Mouse (Mus musculus) neural tube, embryonic 15.5 days (tissue): ENCODE measurements around the gene Nol8. TPM values are rescaled to one million over a fixed set of nuclear protein-coding genes. Genes with fewer than 3 reads are reported as not detected.
A peak's percentile ranks its signal among the peaks of the same experiment; 100 is the strongest.

ENCODE experiments used
- ATAC-seq: fragments of 200-750 bp; cut with Nextera tagmentation; 2 replicates; pipeline ENCODE4 v1.8.0; 2017; ENCODE audit warnings: mild to moderate bottlenecking, moderate TSS enrichment, moderate library complexity; ENCODE audit not compliant: low FRiP score
- H3K27ac ChIP-seq: fragments of 300-500 bp; sonication (generic); replicated peaks from 2 replicates; pipeline ENCODE4 v1.5.1; 2015; ENCODE audit warnings: mild to moderate bottlenecking, inconsistent platforms
- H3K27me3 ChIP-seq: fragments of 300-500 bp; sonication (generic); replicated peaks from 2 replicates; pipeline ENCODE4 v1.6.1; 2015; ENCODE audit warnings: inconsistent platforms
- H3K36me3 ChIP-seq: fragments of 300-500 bp; sonication (generic); 2 replicates; pipeline ENCODE4 v1.6.1; 2015; ENCODE audit warnings: inconsistent platforms
- H3K4me1 ChIP-seq: fragments of 300-500 bp; sonication (generic); 2 replicates; pipeline ENCODE4 v1.6.1; 2015; ENCODE audit warnings: inconsistent platforms
- H3K4me2 ChIP-seq: fragments of 300-500 bp; sonication (generic); 2 replicates; pipeline ENCODE4 v1.6.1; 2015; ENCODE audit warnings: inconsistent platforms, mild to moderate bottlenecking, moderate library complexity
- H3K4me3 ChIP-seq: fragments of 300-500 bp; sonication (generic); replicated peaks from 2 replicates; pipeline ENCODE4 v1.5.1; 2015; ENCODE audit warnings: mild to moderate bottlenecking, inconsistent platforms
- H3K9ac ChIP-seq: fragments of 300-500 bp; sonication (generic); replicated peaks from 2 replicates; pipeline ENCODE4 v1.6.1; 2015; ENCODE audit warnings: mild to moderate bottlenecking, inconsistent platforms
- H3K9me3 ChIP-seq: fragments of 300-500 bp; sonication (generic); replicated peaks from 2 replicates; pipeline ENCODE4 v1.6.1; 2016; ENCODE audit warnings: inconsistent platforms
- WGBS: fragments of 180-500 bp; shearing (Covaris S2); methylation state at CpG from one replicate; pipeline ENCODE4 v1.1.7; 2015; ENCODE audit warnings: mixed read lengths; 5-methylcytosine and 5-hydroxymethylcytosine counted together
- polyA plus RNA-seq: library from polyadenylated mRNA; unstranded; fragments of >200 nt; fragmentation: Nextera tagmentation; extraction: Ambion mirVana; gene quantifications from 2 replicates; pipeline ENCODE4 v1.2.1, GENCODE M21; 2015

Nol8 gene
- 15.6 and 16.7 TPM in 2 replicates for polyA plus RNA-seq

DNA sequence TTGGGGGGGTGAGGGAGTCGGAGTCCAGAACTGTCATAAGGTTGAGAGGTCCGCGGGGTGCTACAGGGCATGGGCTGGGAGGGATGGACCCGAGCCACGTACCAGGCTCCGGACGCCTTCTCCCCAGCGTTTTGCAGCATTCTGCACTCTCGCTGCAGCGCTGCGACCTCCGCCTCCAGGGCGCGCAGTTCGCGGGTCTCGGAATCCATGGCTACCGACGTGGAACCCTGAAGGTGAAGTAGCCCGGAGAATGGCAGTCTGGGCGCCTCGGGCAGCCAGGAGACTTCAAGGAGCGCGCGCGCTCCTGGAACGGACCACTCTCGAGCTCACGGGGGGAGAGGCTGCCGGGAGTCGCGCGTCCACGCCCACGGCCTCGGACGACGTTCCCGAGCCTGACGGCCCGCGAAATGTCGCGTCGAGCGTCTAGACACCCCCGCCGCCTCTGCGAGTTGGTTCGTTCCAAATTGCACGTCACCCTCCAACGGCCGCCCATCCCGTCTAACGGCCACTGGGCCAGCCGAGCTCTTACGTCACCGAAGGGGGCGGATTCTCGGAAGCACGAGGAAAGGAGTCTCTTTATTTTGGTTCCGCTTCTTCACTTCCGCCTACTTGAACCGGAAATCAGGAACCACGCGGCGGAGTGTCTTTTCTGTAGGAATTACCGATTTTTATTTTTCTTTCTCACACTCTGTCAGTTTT is at the start of gene Nol8, which contains the start of gene Cenpp:
Gene Nol8 (plus strand): TSS at position 598 of the 699 bp plus-strand sequence.
Gene Cenpp (minus strand): TSS at position 305 of the 699 bp plus-strand sequence.
- H3K36me3 ChIP-seq = peaks cover 4% of the 10 kb centered on the region; the same call in 1 of the 2 replicates
- peak within 1 kb of the TSS; percentile 70 for H3K4me3 ChIP-seq
- no peaks in the 10 kb centered on the region for H3K9me3 ChIP-seq
- no peaks in the 10 kb centered on the region for H3K27me3 ChIP-seq
- H3K4me1 ChIP-seq = peaks cover 20% of the 10 kb centered on the region
- H3K27ac ChIP-seq = peak within 1 kb of the TSS; percentile 51
- peak; percentile 100 for ATAC-seq
- H3K9ac ChIP-seq = peak within 1 kb of the TSS; percentile 55
- H3K4me2 ChIP-seq = peak within 1 kb of the TSS; percentile 98
- under 1% methylated on average over 68 of the region's 68 CpGs for WGBS

DNA sequence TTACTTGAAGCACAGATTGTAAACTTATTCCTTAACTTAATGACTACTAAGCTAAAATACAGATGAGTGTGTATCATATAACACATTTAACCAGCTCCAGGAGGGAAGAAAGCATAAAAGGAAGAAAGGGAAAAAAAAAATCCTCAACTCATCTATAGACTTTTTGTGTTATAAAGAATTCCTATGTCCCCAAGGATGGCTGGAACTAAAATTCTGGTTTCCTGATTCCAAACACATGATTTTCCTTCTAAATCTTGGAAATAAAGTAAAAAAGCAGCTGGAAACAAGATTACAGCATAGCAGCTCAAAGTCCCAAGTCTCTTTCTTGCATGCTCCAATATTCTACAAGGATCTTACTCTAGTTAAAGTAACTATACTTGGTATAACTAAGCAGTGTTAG is 49.3 kb upstream of the Nol8 start:
- no peaks in the 10 kb centered on the region for H3K9me3 ChIP-seq
- H3K36me3 ChIP-seq = no peaks in the 10 kb centered on the region
- no peaks in the 10 kb centered on the region for H3K27me3 ChIP-seq
- no peak overlapping the region for H3K4me3 ChIP-seq
- no peak overlapping the region for H3K9ac ChIP-seq
- H3K4me2 ChIP-seq = no peak overlapping the region
- H3K27ac ChIP-seq = no peak overlapping the region
- H3K4me1 ChIP-seq = no peaks in the 10 kb centered on the region
- no peak for ATAC-seq

DNA sequence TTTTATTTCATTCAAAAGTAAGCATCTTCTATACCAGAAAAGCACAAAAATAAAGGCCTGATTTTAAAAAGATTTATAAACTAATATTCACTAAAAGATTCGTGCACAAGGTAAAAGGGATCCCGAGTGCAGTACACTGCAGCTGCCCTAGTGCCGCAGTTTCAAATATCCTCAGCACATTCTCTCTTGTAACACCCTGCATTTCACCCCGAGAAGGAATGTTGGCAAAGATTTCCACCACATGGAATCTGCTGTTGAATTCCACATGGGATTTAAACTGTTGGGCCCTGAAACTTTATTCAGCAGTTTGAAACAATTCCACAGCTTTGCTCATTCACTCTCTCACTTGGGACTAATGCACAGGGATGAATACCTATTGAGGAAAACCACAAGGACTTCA is 45.2 kb upstream of the Nol8 start, which contains the start of gene Ogn:
Gene Ogn (plus strand): TSS at position 333 of the 400 bp plus-strand sequence.
- H3K27me3 ChIP-seq = no peaks in the 10 kb centered on the region
- H3K9ac ChIP-seq = no peak within 1 kb of the TSS
- H3K4me3 ChIP-seq = no peak within 1 kb of the TSS
- H3K36me3 ChIP-seq = no peaks in the 10 kb centered on the region
- no peak within 1 kb of the TSS for H3K27ac ChIP-seq
- WGBS = 81% methylated on average over 4 of the region's 4 CpGs
- ATAC-seq = no peak
- no peak within 1 kb of the TSS for H3K4me2 ChIP-seq
- H3K9me3 ChIP-seq = no peaks in the 10 kb centered on the region
- no peaks in the 10 kb centered on the region for H3K4me1 ChIP-seq

DNA sequence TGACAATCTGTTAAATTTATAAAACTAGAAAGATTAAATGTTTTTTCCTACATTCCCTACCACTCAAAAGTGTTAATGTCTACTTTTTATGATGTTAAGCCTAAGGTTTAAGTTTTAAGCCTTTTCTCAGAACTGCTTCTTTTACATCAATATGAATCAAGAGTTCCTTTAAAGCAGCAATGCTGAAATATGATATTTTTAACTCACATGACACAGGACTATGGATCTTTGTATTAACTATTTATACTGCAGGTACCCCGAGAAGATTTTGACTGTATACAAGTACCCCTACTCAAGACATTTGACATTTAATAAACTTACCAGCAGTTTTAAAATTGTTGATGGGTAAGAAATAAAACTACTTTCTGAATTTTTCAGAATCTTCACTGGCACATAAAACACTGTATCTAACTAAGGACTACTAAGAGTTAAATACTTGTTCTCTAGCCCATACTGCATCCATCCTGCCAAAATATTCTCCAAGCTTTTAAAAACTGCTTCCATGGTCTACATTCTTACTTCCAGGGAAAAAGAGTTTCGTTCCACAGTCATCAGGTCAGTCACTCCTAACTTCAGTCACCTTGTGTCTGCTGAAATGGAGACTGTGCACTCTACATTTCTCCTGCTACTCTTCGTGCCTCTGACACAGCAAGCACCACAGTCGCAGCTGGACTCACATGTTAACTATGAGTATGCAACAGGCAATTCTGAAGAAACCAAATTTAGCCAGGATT is 44.1 kb upstream of the Nol8 start:
- Histone ChIP-seq H3K4me2 (no peak overlapping the region), H3K27me3 (no peaks in the 10 kb centered on the region), H3K4me1 (no peaks in the 10 kb centered on the region), H3K4me3 (no peak overlapping the region), H3K9ac (no peak overlapping the region), H3K27ac (no peak overlapping the region), H3K36me3 (no peaks in the 10 kb centered on the region), H3K9me3 (no peaks in the 10 kb centered on the region)
- no peak for ATAC-seq
- WGBS = 90% methylated on average over 4 of the region's 4 CpGs

DNA sequence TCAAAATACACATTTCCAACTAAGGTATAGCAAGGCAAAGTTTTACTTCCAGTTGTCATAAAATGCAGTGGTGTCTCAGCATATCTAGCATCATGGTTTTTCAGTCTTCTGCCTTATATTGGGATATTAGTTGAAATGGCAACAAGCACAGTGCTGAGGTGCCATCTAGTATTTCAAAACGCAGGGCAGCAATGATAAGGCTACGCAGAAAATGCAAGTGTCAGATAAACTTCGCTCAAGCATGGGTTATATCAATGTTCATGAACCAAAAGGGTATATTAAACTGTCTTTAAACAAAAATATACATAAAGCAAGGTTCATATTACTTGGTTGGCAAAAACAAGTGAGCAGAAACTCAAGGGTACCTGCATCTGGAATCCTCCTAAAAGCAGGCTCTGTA is 35.9 kb upstream of the Nol8 start:
- Histone ChIP-seq H3K27ac (no peak overlapping the region), H3K9me3 (no peaks in the 10 kb centered on the region), H3K4me1 (no peaks in the 10 kb centered on the region), H3K27me3 (no peaks in the 10 kb centered on the region), H3K9ac (no peak overlapping the region), H3K36me3 (no peaks in the 10 kb centered on the region), H3K4me3 (no peak overlapping the region), H3K4me2 (no peak overlapping the region)
- no peak for ATAC-seq
- 96% methylated on average over 3 of the region's 3 CpGs for WGBS

DNA sequence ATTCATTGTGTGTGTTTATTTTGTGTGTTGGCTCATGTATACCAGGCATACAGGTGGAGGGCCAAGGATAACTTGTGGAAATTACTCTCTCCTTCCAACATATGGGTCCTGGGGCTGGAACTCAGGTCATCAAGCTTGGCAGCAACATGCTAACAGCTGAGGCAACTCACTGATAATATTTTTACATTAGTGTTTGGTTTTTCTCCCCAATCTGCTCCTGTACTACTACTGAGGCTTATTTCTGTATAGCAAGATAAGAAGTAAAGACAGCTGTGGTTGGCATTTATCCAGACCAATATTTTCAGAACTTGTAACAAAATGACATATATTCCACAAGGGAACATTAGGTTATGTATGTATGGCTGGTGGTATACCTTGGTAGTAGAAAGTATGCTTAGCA is 34.5 kb upstream of the Nol8 start:
- no peaks in the 10 kb centered on the region for H3K4me1 ChIP-seq
- no peak for ATAC-seq
- no peak overlapping the region for H3K9ac ChIP-seq
- H3K4me2 ChIP-seq = no peak overlapping the region
- no peaks in the 10 kb centered on the region for H3K27me3 ChIP-seq
- H3K27ac ChIP-seq = no peak overlapping the region
- H3K4me3 ChIP-seq = no peak overlapping the region
- H3K9me3 ChIP-seq = no peaks in the 10 kb centered on the region
- no peaks in the 10 kb centered on the region for H3K36me3 ChIP-seq

DNA sequence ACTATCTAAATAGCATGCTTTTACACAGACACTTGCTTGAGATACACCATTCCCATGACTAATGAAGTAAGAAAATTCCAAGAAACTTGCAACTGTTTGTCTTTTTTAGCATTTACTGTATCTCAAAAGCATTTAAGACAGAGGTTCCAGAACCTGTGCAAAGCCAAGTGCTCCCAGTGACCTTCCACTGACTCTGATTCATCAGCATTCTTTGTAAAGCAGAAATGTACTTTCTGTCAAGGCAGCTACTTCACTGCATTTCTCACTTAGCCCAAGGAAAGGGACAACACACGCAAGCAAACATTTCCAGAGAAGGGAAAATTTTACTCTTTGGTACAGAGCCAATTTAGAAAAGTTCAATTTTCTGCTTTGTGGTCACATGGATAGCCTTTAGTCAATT is 29.7 kb upstream of the Nol8 start:
- Histone ChIP-seq H3K9ac (no peak overlapping the region), H3K4me2 (no peak overlapping the region), H3K27ac (no peak overlapping the region), H3K4me3 (no peak overlapping the region), H3K36me3 (no peaks in the 10 kb centered on the region), H3K4me1 (no peaks in the 10 kb centered on the region), H3K27me3 (no peaks in the 10 kb centered on the region), H3K9me3 (no peaks in the 10 kb centered on the region)
- no peak for ATAC-seq
- 97% methylated on average over 1 of the region's 1 CpGs for WGBS

DNA sequence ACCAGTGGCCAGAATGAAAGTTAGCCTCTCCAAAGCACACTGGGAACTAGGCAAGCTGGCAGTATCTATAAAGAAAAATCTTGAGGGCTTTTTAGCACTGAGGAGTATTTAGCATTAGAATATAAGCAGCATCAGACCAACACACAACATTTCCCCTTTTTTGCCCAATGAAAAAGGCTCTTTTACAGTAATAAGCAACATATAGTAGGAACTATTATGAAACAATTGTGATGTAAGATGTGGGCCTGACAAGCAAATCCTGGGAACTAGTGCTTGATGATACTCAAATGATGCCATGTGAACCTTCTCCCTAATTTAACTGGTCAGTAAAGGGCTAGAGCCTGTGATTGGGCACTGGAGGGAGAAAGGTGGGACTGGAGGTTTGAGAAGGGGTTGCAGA is 24.7 kb upstream of the Nol8 start:
- Histone ChIP-seq H3K36me3 (no peaks in the 10 kb centered on the region), H3K27me3 (no peaks in the 10 kb centered on the region), H3K9me3 (no peaks in the 10 kb centered on the region), H3K27ac (no peak overlapping the region), H3K4me1 (no peaks in the 10 kb centered on the region), H3K4me3 (no peak overlapping the region), H3K4me2 (no peak overlapping the region), H3K9ac (no peak overlapping the region)
- no peak for ATAC-seq

DNA sequence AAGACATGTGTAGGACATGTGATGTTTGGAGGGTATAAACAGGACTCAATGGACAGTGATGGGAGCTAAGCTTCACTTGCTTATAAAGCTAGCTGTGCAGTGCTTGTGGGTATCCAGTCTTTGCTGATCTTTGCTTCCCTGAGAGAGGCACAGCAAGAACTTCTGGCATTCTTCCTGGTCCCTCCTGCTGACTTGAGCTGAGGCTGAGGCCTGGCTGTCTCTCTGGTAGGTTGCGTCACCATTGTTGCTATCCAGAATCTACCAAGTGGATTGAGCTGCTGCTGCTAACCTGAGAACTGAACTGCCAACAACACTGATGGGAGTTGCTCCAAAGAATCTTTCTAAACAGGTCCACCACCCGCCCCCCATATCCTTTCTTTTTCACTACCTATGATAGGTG is 23.8 kb upstream of the Nol8 start:
- WGBS = 90% methylated on average over 2 of the region's 2 CpGs
- no peak overlapping the region for H3K4me3 ChIP-seq
- no peak for ATAC-seq
- no peak overlapping the region for H3K4me2 ChIP-seq
- no peaks in the 10 kb centered on the region for H3K4me1 ChIP-seq
- no peaks in the 10 kb centered on the region for H3K9me3 ChIP-seq
- no peak overlapping the region for H3K27ac ChIP-seq
- no peak overlapping the region for H3K9ac ChIP-seq
- H3K36me3 ChIP-seq = no peaks in the 10 kb centered on the region
- no peaks in the 10 kb centered on the region for H3K27me3 ChIP-seq

DNA sequence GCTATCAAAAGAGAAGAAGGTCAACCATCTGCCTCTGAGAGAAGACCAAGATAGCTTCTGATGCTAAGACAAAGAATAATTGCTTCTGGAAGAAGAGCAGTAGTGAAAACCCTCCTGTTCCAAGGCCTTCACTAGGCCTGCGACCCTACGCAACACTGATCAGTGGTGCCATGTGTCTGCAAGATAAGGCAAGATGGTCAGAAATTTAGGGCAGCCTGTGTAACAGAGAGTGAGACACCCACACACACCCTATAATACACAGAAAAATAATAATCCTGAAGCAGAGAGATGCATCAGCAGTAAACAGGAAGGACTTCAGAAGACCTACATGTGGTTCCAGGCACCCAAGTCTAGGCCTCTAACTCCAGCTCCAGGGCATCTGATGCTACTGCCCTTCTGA is 12.9 kb upstream of the Nol8 start:
- Histone ChIP-seq H3K4me1 (no peaks in the 10 kb centered on the region), H3K36me3 (no peaks in the 10 kb centered on the region), H3K9ac (no peak overlapping the region), H3K9me3 (no peaks in the 10 kb centered on the region), H3K4me2 (no peak overlapping the region), H3K27ac (no peak overlapping the region), H3K27me3 (no peaks in the 10 kb centered on the region), H3K4me3 (no peak overlapping the region)
- 100% methylated on average over 2 of the region's 2 CpGs for WGBS
- ATAC-seq = no peak

DNA sequence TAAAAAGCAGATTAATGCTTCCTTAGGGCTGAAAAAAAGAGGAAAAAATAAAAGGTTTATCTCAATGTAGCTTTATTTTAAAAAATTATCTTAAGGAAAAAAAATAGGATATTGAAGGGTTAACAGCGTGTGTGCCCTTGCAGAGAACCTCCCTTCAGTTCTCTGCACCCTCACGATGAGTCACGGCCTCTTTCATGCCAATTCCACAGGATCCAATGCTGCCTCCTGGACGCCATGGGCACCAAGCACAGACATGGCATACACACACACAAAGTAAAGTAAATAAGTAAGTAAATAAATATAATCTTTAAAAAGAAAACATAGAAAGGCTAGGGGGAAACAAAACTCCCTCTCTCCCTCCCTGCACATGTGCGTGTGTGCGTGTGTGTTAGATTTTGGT is 10.2 kb upstream of the Nol8 start:
- Histone ChIP-seq H3K4me2 (no peak overlapping the region), H3K9ac (no peak overlapping the region), H3K27me3 (no peaks in the 10 kb centered on the region), H3K4me3 (no peak overlapping the region), H3K4me1 (no peaks in the 10 kb centered on the region), H3K36me3 (no peaks in the 10 kb centered on the region), H3K9me3 (no peaks in the 10 kb centered on the region), H3K27ac (no peak overlapping the region)
- WGBS = 84% methylated on average over 6 of the region's 6 CpGs
- no peak for ATAC-seq

DNA sequence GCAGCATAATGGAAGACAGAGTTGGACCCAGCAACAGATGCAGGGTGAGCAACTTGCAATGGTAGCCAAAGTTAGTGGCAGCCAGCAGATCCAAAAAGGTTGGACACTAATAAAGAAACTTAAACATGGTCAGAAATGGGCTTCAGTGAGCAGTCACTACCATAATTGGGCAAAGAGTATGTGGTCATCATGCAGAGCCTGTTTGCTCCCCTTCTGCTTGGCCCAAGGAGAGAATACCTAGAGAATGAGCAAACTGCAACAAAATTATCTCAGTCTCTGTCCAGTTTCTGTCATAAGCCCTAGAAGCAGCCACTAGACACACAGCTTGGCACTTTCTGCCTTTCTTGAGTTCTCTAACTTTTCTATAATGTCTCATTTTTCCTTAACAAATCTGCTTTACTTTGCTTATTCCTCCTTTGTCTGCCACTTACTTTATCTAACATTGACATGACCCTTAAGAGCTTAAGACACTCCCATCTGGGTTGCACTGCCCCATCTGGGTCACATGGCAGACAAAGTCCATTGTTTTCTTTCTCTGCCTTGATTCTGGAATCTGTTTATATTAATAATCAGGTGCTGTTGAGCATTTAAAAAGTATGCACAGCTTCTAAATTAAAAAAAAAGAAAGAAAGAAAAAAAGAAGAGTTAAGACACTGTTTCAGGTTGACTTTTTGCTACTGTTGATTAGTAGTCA is 9.1 kb upstream of the Nol8 start:
- Histone ChIP-seq H3K4me2 (no peak overlapping the region), H3K9ac (no peak overlapping the region), H3K36me3 (no peaks in the 10 kb centered on the region), H3K9me3 (no peaks in the 10 kb centered on the region), H3K27me3 (no peaks in the 10 kb centered on the region), H3K27ac (no peak overlapping the region), H3K4me3 (no peak overlapping the region), H3K4me1 (no peaks in the 10 kb centered on the region)
- ATAC-seq = no peak
